Mouse (Mus musculus) limb, embryonic 15.5 days (tissue): ENCODE results near the gene Bcl2l1. TPM values are rescaled to one million over a fixed set of nuclear protein-coding genes. Genes with fewer than 3 reads are reported as not detected.

ENCODE experiments used
- ATAC-seq: fragments of 200-750 bp; cut with Nextera tagmentation; 2 replicates; pipeline ENCODE4 v1.8.0; 2017; ENCODE audit warnings: low read depth, moderate TSS enrichment; ENCODE audit not compliant: insufficient number of reproducible peaks, low FRiP score, low TSS enrichment
- H3K27ac ChIP-seq: fragments of 300-500 bp; sonication (generic); 2 replicates; pipeline ENCODE4 v1.5.1; 2015; ENCODE audit warnings: moderate library complexity, mild to moderate bottlenecking, inconsistent platforms
- H3K27me3 ChIP-seq: fragments of 300-500 bp; sonication (generic); 2 replicates; pipeline ENCODE4 v1.6.1; 2015; ENCODE audit warnings: inconsistent platforms
- H3K36me3 ChIP-seq: fragments of 300-500 bp; sonication (generic); 2 replicates; pipeline ENCODE4 v1.6.1; 2015; ENCODE audit warnings: inconsistent platforms
- H3K4me1 ChIP-seq: fragments of 300-500 bp; sonication (generic); 2 replicates; pipeline ENCODE4 v1.6.1; 2015; ENCODE audit warnings: inconsistent platforms
- H3K4me2 ChIP-seq: fragments of 300-500 bp; sonication (generic); 2 replicates; pipeline ENCODE4 v1.6.1; 2015; ENCODE audit warnings: mild to moderate bottlenecking, inconsistent platforms
- H3K4me3 ChIP-seq: fragments of 300-500 bp; sonication (generic); 2 replicates; pipeline ENCODE4 v1.5.1; 2015; ENCODE audit warnings: mild to moderate bottlenecking, inconsistent platforms
- H3K9ac ChIP-seq: fragments of 300-500 bp; sonication (generic); 2 replicates; pipeline ENCODE4 v1.6.1; 2015; ENCODE audit warnings: inconsistent platforms
- H3K9me3 ChIP-seq: fragments of 300-500 bp; sonication (generic); 2 replicates; pipeline ENCODE4 v1.6.1; 2016; ENCODE audit warnings: inconsistent platforms
- WGBS: fragments of 180-500 bp; shearing (Covaris S2); methylation state at CpG from one replicate; pipeline ENCODE4 v1.1.7; 2015; 5-methylcytosine and 5-hydroxymethylcytosine counted together
- polyA plus RNA-seq: library from polyadenylated mRNA; unstranded; fragments of >200 nt; fragmentation: Nextera tagmentation; extraction: Ambion mirVana; gene quantifications from 2 replicates; pipeline ENCODE4 v1.2.1, GENCODE M21; 2015

The Bcl2l1 gene
- polyA plus RNA-seq, 1 experiment from 2014 or later, result 96.7 TPM

- peaks cover 42% of the 10 kb centered on the region for H3K4me1 ChIP-seq
- WGBS, result 2% methylated on average over 31 of the region's 31 CpGs
These were observed 1.3 kb downstream of the Bcl2l1 start for GRCm38 (mm10) chr2:152830021-152830921.

GRCm38 (mm10) chr2:152829367-152829881 is 2.1 kb downstream of the Bcl2l1 start:
- Histone ChIP-seq H3K4me2 (peak overlapping the region; percentile 70), H3K4me1 (peaks cover 45% of the 10 kb centered on the region), H3K36me3 (no peaks in the 10 kb centered on the region), H3K9ac (peak overlapping the region; percentile 24; the same call in 1 of the 2 replicates), H3K9me3 (no peaks in the 10 kb centered on the region), H3K27ac (peak overlapping the region; percentile 98), H3K27me3 (no peaks in the 10 kb centered on the region), H3K4me3 (peak overlapping the region; percentile 76)
- ATAC-seq, result no peak
- 71% methylated on average over 23 of the region's 23 CpGs for WGBS

More at GRCm38 (mm10) chr2:152830021-152830921, 1.3 kb downstream of the Bcl2l1 start:
- Histone ChIP-seq H3K27me3 (no peaks in the 10 kb centered on the region), H3K9me3 (no peaks in the 10 kb centered on the region), H3K36me3 (no peaks in the 10 kb centered on the region), H3K4me3 (peak overlapping the region; percentile 76), H3K4me2 (peak overlapping the region; percentile 70), H3K9ac (peak overlapping the region; percentile 82), H3K27ac (peak overlapping the region; percentile 98)
- ATAC-seq, result peak; percentile 76

- no peaks in the 10 kb centered on the region for H3K9me3 ChIP-seq
- WGBS, result 36% methylated on average over 1 of the region's 1 CpGs
These were observed 3.0 kb downstream of the Bcl2l1 start for GRCm38 (mm10) chr2:152828532-152828931.

GRCm38 (mm10) chr2:152828011-152828370 is 3.5 kb downstream of the Bcl2l1 start:
- Histone ChIP-seq H3K9ac (0 out of 2 replicates have a peak overlapping the region, but pooled peaks have one; percentile 21), H3K27me3 (no peaks in the 10 kb centered on the region), H3K4me2 (peak overlapping the region; percentile 70), H3K27ac (peak overlapping the region; percentile 55), H3K36me3 (peaks cover 4% of the 10 kb centered on the region; the same call in 1 of the 2 replicates), H3K4me3 (peak overlapping the region; percentile 76), H3K4me1 (peaks cover 50% of the 10 kb centered on the region), H3K9me3 (no peaks in the 10 kb centered on the region)
- 66% methylated on average over 4 of the region's 4 CpGs for WGBS
- no peak for ATAC-seq

More at GRCm38 (mm10) chr2:152828532-152828931, 3.0 kb downstream of the Bcl2l1 start:
- Histone ChIP-seq H3K27ac (peak overlapping the region; percentile 55), H3K4me1 (peaks cover 50% of the 10 kb centered on the region), H3K4me3 (peak overlapping the region; percentile 76), H3K36me3 (peaks cover 4% of the 10 kb centered on the region; the same call in 1 of the 2 replicates), H3K4me2 (peak overlapping the region; percentile 70), H3K9ac (peak overlapping the region; percentile 21; the same call in 1 of the 2 replicates), H3K27me3 (no peaks in the 10 kb centered on the region)
- ATAC-seq, result no peak

- Histone ChIP-seq H3K27me3 (no peaks in the 10 kb centered on the region), H3K4me2 (peak overlapping the region; percentile 70), H3K4me1 (peaks cover 53% of the 10 kb centered on the region), H3K27ac (peak overlapping the region; percentile 55; the same call in 1 of the 2 replicates), H3K36me3 (peaks cover 4% of the 10 kb centered on the region; the same call in 1 of the 2 replicates), H3K4me3 (peak overlapping the region; percentile 76), H3K9ac (no peak overlapping the region), H3K9me3 (no peaks in the 10 kb centered on the region)
- WGBS, result 65% methylated on average over 8 of the region's 8 CpGs
- no peak for ATAC-seq
These were observed 4.1 kb downstream of the Bcl2l1 start for GRCm38 (mm10) chr2:152827321-152828010.

- no peak for ATAC-seq
- Histone ChIP-seq H3K27ac (no peak overlapping the region), H3K4me1 (peaks cover 61% of the 10 kb centered on the region), H3K4me2 (0 out of 2 replicates have a peak overlapping the region, but pooled peaks have one; percentile 70), H3K9ac (no peak overlapping the region), H3K27me3 (no peaks in the 10 kb centered on the region), H3K36me3 (peaks cover 4% of the 10 kb centered on the region; the same call in 1 of the 2 replicates), H3K4me3 (no peak overlapping the region), H3K9me3 (no peaks in the 10 kb centered on the region)
- 69% methylated on average over 3 of the region's 3 CpGs for WGBS
These were observed 5.0 kb downstream of the Bcl2l1 start for GRCm38 (mm10) chr2:152826481-152826880.

- H3K27me3 ChIP-seq, result no peaks in the 10 kb centered on the region
- H3K4me3 ChIP-seq, result no peak overlapping the region
- no peak overlapping the region for H3K4me2 ChIP-seq
- no peak overlapping the region for H3K9ac ChIP-seq
- H3K9me3 ChIP-seq, result no peaks in the 10 kb centered on the region
- peaks cover 69% of the 10 kb centered on the region for H3K4me1 ChIP-seq
- H3K27ac ChIP-seq, result no peak overlapping the region
- 88% methylated on average over 2 of the region's 2 CpGs for WGBS
- peaks cover 4% of the 10 kb centered on the region; the same call in 1 of the 2 replicates for H3K36me3 ChIP-seq
- no peak for ATAC-seq
These were observed 5.8 kb downstream of the Bcl2l1 start for GRCm38 (mm10) chr2:152825713-152826112.

- no peak overlapping the region for H3K4me3 ChIP-seq
- WGBS, result 83% methylated on average over 4 of the region's 4 CpGs
- no peaks in the 10 kb centered on the region for H3K9me3 ChIP-seq
- peaks cover 4% of the 10 kb centered on the region; the same call in 1 of the 2 replicates for H3K36me3 ChIP-seq
- no peak overlapping the region for H3K4me2 ChIP-seq
- H3K4me1 ChIP-seq, result peaks cover 74% of the 10 kb centered on the region
- H3K9ac ChIP-seq, result no peak overlapping the region
- no peaks in the 10 kb centered on the region for H3K27me3 ChIP-seq
- ATAC-seq, result no peak
- H3K27ac ChIP-seq, result no peak overlapping the region
These were observed 6.3 kb downstream of the Bcl2l1 start for GRCm38 (mm10) chr2:152825168-152825697.

GRCm38 (mm10) chr2:152824438-152825167 is 6.9 kb downstream of the Bcl2l1 start:
- Histone ChIP-seq H3K9me3 (no peaks in the 10 kb centered on the region), H3K4me2 (no peak overlapping the region), H3K4me3 (no peak overlapping the region), H3K27ac (no peak overlapping the region), H3K36me3 (peaks cover 4% of the 10 kb centered on the region; the same call in 1 of the 2 replicates), H3K27me3 (no peaks in the 10 kb centered on the region), H3K9ac (no peak overlapping the region), H3K4me1 (peaks cover 78% of the 10 kb centered on the region)
- WGBS, result 83% methylated on average over 3 of the region's 3 CpGs
- ATAC-seq, result no peak

GRCm38 (mm10) chr2:152823770-152824169 is 7.8 kb downstream of the Bcl2l1 start:
- Histone ChIP-seq H3K4me2 (no peak overlapping the region), H3K4me1 (peaks cover 75% of the 10 kb centered on the region), H3K9me3 (no peaks in the 10 kb centered on the region), H3K27me3 (no peaks in the 10 kb centered on the region), H3K9ac (no peak overlapping the region), H3K36me3 (peaks cover 8% of the 10 kb centered on the region), H3K4me3 (no peak overlapping the region), H3K27ac (no peak overlapping the region)
- WGBS, result 94% methylated on average over 1 of the region's 1 CpGs
- ATAC-seq, result no peak

- Histone ChIP-seq H3K4me2 (peak overlapping the region; percentile 19; the same call in 1 of the 2 replicates), H3K27ac (peak overlapping the region; percentile 87), H3K9ac (no peak overlapping the region), H3K9me3 (no peaks in the 10 kb centered on the region), H3K36me3 (peaks cover 8% of the 10 kb centered on the region), H3K4me1 (peaks cover 71% of the 10 kb centered on the region), H3K4me3 (no peak overlapping the region), H3K27me3 (no peaks in the 10 kb centered on the region)
- no peak for ATAC-seq
These were observed 10.0 kb downstream of the Bcl2l1 start for GRCm38 (mm10) chr2:152821566-152821965.
